Mouse (Mus musculus): Measurements from ENCODE around the gene Mettl6. TPM values are rescaled to one million over a fixed set of nuclear protein-coding genes. Genes with fewer than 3 reads are reported as not detected.

Mettl6 gene
- polyA plus RNA-seq, 1 experiment from 2014 or later = 23.7 TPM

DNA sequence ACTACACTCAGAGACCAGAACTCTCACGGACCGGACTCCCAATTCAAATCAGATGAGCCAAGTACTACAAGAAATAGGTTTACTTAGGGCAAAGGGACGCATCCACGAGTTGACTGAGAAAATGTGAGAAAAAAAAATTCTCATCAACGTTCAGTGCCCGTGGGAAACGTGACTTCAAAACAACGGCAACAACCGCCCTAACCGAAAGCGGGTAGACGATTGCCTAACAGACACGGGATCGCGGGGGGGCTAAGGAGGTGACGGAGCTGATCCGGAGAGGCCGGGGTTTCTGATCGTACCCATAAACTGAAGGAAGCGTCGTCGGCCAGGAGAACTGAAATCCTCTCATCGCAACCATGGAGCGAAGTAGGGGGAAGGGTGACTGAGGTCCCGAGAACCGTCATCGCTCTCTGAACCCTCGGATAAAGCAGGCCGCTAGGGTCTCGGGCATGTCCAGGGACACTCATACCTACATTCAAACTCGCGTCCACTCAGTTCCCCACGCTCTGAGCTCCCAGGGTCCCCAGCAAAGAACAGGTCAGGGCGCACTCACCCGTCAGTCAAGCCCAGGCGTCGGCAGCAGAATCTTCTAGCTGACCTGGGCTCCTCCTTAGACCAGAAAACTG lies 378 bp downstream of the Mettl6 start, which contains the start of gene Eaf1:
Eaf1 (plus strand) TSS at position 51 of the 626 bp plus-strand sequence.
- Histone ChIP-seq H3K9me3 (replicated peaks; ENCODE audit: control insufficient read depth, low read length) (no peaks in the 10 kb centered on the region), H3K4me1 (ENCODE audit: control insufficient read depth, low read depth, low read length) (peaks cover 32% of the 10 kb centered on the region), H3K27ac (ENCODE audit: low read length) (peak within 1 kb of the TSS; percentile 90), H3K36me3 (ENCODE audit: control insufficient read depth, insufficient read depth) (peaks cover 21% of the 10 kb centered on the region), H3K27me3 (ENCODE audit: control insufficient read depth, insufficient read depth, low read depth, low read length) (no peaks in the 10 kb centered on the region), H3K9ac (ENCODE audit: low read depth, low read length) (peak within 1 kb of the TSS; percentile 92), H3K4me3 (ENCODE audit: low read depth, low read length) (peak within 1 kb of the TSS; percentile 76), H3K4me2 (ENCODE audit: low read depth, low read length) (peak within 1 kb of the TSS; percentile 91)
- WGBS (ENCODE audit: insufficient replicate concordance) = under 1% methylated on average over 37 of the region's 37 CpGs
- ATAC-seq (ENCODE audit: low read depth) = peak; percentile 30

DNA sequence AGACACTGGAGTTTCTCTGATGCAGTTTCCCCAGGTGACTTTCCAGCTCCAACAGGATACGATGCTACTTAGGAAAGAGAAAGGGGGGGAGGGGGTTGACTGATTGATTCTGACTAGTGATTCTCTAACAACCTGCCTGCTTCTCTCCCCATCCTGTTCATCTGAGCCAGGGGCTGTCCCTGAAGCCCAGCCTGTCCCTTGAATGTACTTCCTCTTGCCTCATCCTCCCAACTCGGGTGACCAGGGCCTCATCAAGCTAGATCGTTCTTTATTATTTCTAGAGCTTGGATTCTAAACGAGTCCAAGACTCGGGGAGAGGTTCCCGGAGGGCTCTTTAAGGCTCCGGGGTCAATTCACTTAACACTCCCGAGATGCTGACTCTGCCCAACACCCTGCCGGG lies 939 bp downstream of the Mettl6 start:
- H3K4me3 ChIP-seq (ENCODE audit: low read depth, low read length) = peak overlapping the region; percentile 76
- ATAC-seq (ENCODE audit: low read depth) = no peak
- 17% methylated on average over 9 of the region's 9 CpGs for WGBS (ENCODE audit: insufficient replicate concordance)
- H3K4me2 ChIP-seq (ENCODE audit: low read depth, low read length) = peak overlapping the region; percentile 78
- H3K36me3 ChIP-seq (ENCODE audit: control insufficient read depth, insufficient read depth) = peaks cover 23% of the 10 kb centered on the region
- H3K27me3 ChIP-seq (ENCODE audit: control insufficient read depth, insufficient read depth, low read depth, low read length) = no peaks in the 10 kb centered on the region
- H3K9ac ChIP-seq (ENCODE audit: low read depth, low read length) = peak overlapping the region; percentile 92
- H3K27ac ChIP-seq (ENCODE audit: low read length) = peak overlapping the region; percentile 90; the same call in 1 of the 2 replicates
- H3K9me3 ChIP-seq (replicated peaks; ENCODE audit: control insufficient read depth, low read length) = no peaks in the 10 kb centered on the region
- H3K4me1 ChIP-seq (ENCODE audit: control insufficient read depth, low read depth, low read length) = peaks cover 32% of the 10 kb centered on the region

DNA sequence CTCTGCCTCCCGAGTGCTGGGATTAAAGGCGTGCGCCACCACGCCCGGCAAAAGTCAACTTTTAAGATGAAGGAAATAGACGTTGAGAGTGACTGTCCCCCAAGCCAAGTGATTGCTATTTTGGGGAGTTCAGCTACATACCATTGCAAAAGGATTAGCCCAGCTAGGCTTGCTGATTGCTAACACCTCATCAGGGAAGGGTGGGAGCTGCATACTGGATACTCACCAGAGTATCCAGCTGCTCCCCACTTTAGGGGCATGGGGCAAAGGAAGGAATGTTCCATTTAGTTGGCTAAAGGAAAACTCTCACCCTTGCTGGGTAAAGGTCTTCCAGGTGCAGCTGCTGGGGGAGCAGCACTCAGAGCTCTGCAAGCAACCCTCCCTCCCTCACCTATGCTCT lies 6.8 kb downstream of the Mettl6 start:
- ATAC-seq (ENCODE audit: low read depth) = no peak
- Histone ChIP-seq H3K27ac (ENCODE audit: low read length) (no peak overlapping the region), H3K27me3 (ENCODE audit: control insufficient read depth, insufficient read depth, low read depth, low read length) (no peaks in the 10 kb centered on the region), H3K9me3 (replicated peaks; ENCODE audit: control insufficient read depth, low read length) (no peaks in the 10 kb centered on the region), H3K4me3 (ENCODE audit: low read depth, low read length) (no peak overlapping the region), H3K36me3 (ENCODE audit: control insufficient read depth, insufficient read depth) (peaks cover 29% of the 10 kb centered on the region), H3K4me2 (ENCODE audit: low read depth, low read length) (no peak overlapping the region), H3K4me1 (ENCODE audit: control insufficient read depth, low read depth, low read length) (peaks cover under 1% of the 10 kb centered on the region), H3K9ac (ENCODE audit: low read depth, low read length) (no peak overlapping the region)
- WGBS (ENCODE audit: insufficient replicate concordance) = 93% methylated on average over 6 of the region's 6 CpGs

DNA sequence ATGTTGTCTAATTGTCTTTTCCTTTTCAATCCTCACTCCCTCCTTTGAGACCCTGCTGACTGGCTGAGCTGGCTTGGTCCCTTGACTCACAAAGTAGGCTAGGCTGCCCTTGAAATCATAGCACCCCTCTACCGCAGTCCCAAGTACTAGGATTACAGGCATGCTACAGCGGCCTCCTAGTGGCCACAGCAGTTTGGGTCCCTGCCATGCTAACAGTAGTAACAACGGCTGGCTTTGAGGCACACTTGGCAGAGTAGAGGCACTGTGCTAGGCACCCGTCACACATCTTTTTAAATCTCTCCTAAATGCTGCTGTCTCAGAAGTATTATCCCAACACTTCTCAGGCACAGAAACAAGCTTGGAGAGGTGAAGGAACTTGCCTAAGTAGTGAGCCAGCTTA lies 8.4 kb downstream of the Mettl6 start:
- no peaks in the 10 kb centered on the region for H3K4me1 ChIP-seq (ENCODE audit: control insufficient read depth, low read depth, low read length)
- no peak overlapping the region for H3K9ac ChIP-seq (ENCODE audit: low read depth, low read length)
- WGBS (ENCODE audit: insufficient replicate concordance) = 73% methylated on average over 4 of the region's 4 CpGs
- H3K9me3 ChIP-seq (replicated peaks; ENCODE audit: control insufficient read depth, low read length) = no peaks in the 10 kb centered on the region
- ATAC-seq (ENCODE audit: low read depth) = no peak
- no peaks in the 10 kb centered on the region for H3K27me3 ChIP-seq (ENCODE audit: control insufficient read depth, insufficient read depth, low read depth, low read length)
- H3K36me3 ChIP-seq (ENCODE audit: control insufficient read depth, insufficient read depth) = peaks cover 32% of the 10 kb centered on the region
- no peak overlapping the region for H3K4me2 ChIP-seq (ENCODE audit: low read depth, low read length)
- H3K4me3 ChIP-seq (ENCODE audit: low read depth, low read length) = no peak overlapping the region
- no peak overlapping the region for H3K27ac ChIP-seq (ENCODE audit: low read length)

DNA sequence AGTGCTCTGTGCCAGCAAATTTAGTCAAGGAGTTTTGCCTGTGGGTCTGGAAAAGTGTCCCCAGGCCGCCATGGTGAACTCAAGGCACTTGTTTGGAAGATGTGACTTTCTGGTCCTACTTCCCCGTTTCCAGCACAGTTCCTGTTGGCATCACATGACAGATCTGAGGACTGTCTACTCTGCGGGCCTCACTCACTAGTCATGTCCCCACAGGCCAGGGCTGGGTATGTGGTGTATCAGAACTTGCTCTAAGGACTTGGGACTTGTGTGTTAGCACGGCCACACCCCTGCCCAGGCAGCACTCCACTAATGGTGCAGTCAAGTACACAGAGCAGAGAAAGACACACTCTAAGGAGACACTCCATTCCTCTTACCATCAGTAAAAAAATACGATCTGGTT lies 12.4 kb downstream of the Mettl6 start:
- Histone ChIP-seq H3K4me2 (ENCODE audit: low read depth, low read length) (no peak overlapping the region), H3K9me3 (replicated peaks; ENCODE audit: control insufficient read depth, low read length) (no peaks in the 10 kb centered on the region), H3K27me3 (ENCODE audit: control insufficient read depth, insufficient read depth, low read depth, low read length) (no peaks in the 10 kb centered on the region), H3K27ac (ENCODE audit: low read length) (no peak overlapping the region), H3K9ac (ENCODE audit: low read depth, low read length) (no peak overlapping the region), H3K4me3 (ENCODE audit: low read depth, low read length) (no peak overlapping the region), H3K4me1 (ENCODE audit: control insufficient read depth, low read depth, low read length) (no peaks in the 10 kb centered on the region), H3K36me3 (ENCODE audit: control insufficient read depth, insufficient read depth) (peaks cover 43% of the 10 kb centered on the region)
- no peak for ATAC-seq (ENCODE audit: low read depth)
- 64% methylated on average over 5 of the region's 5 CpGs for WGBS (ENCODE audit: insufficient replicate concordance)

DNA sequence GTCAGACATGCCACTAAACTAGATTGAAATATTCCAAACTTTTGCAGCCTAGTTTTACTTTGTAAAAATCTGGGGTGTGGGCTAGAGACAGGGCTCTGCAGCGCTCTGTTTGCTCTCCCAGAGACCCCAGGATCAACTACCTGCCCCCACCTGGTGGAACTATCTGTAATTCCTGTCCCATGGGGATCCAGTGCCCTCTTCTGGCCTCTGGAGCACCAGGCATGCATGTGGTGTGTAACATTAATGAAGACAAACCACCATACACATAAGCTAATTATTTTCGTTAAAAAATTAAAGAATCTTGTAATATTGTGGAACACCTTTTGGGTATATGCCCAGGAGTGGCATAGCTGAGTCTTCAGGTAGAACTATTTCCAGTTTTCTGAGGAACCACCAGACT lies 21.5 kb downstream of the Mettl6 start:
- H3K27ac ChIP-seq (ENCODE audit: low read length) = no peak overlapping the region
- H3K36me3 ChIP-seq (ENCODE audit: control insufficient read depth, insufficient read depth) = no peaks in the 10 kb centered on the region
- no peaks in the 10 kb centered on the region for H3K4me1 ChIP-seq (ENCODE audit: control insufficient read depth, low read depth, low read length)
- no peak overlapping the region for H3K4me2 ChIP-seq (ENCODE audit: low read depth, low read length)
- no peak overlapping the region for H3K4me3 ChIP-seq (ENCODE audit: low read depth, low read length)
- no peaks in the 10 kb centered on the region for H3K27me3 ChIP-seq (ENCODE audit: control insufficient read depth, insufficient read depth, low read depth, low read length)
- no peak for ATAC-seq (ENCODE audit: low read depth)
- no peak overlapping the region for H3K9ac ChIP-seq (ENCODE audit: low read depth, low read length)
- WGBS (ENCODE audit: insufficient replicate concordance) = 74% methylated on average over 2 of the region's 2 CpGs
- H3K9me3 ChIP-seq (replicated peaks; ENCODE audit: control insufficient read depth, low read length) = no peaks in the 10 kb centered on the region

DNA sequence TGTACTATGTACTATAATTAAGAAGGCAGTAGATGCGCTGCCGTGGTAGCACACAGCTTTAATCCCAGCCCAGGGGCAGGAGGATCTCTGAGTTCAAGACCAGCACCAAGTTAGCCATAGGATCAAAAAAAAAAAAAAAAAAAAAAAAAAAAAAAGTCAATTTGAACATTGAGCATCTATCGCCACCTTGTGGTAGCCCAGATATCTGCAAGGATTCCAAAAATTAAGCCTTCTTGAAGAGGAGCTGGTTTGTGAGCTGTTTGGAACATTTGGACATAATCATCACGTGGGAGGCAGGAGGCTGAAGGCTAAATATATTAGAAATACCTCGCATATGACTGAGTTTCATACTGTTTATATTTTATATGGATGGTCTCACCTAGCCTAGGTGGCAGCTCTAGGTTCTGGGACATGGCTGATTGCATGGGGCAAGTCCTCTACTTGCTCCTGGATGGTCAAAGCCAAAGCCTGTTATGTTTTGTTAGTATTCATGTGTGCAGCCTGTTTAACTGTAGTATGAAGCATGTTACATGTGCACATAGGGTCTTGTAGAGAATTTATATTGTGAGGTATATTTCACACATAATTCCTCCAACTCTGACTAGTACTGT lies 22.3 kb downstream of the Mettl6 start:
- no peak for ATAC-seq (ENCODE audit: low read depth)
- H3K36me3 ChIP-seq (ENCODE audit: control insufficient read depth, insufficient read depth) = no peaks in the 10 kb centered on the region
- 1% methylated on average over 5 of the region's 5 CpGs for WGBS (ENCODE audit: insufficient replicate concordance)

DNA sequence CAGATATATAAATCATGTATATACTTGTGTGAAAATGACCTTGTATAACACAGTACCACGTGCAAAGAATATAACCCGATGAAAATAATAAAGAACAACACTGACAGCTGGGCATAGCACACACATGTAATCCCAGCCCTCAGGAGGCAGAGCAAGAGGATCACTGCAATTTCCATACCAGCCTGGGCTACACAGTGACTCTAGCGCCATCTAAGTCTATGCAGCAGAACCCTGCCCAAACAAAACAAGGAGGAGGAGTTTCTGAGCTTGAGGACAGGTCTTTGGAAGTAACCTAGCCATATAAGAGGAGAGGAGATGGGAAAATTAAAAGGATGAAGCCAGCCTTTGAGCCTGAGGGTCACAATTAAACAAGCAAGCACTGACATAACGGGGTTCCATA lies 25.1 kb downstream of the Mettl6 start:
- 44% methylated on average over 4 of the region's 4 CpGs for WGBS (ENCODE audit: insufficient replicate concordance)

More for the DNA sequence above, 22.3 kb downstream of the Mettl6 start:
- H3K4me3 ChIP-seq (ENCODE audit: low read depth, low read length) = no peak overlapping the region
- no peaks in the 10 kb centered on the region for H3K4me1 ChIP-seq (ENCODE audit: control insufficient read depth, low read depth, low read length)
- H3K27me3 ChIP-seq (ENCODE audit: control insufficient read depth, insufficient read depth, low read depth, low read length) = no peaks in the 10 kb centered on the region
- no peaks in the 10 kb centered on the region for H3K9me3 ChIP-seq (replicated peaks; ENCODE audit: control insufficient read depth, low read length)
- no peak overlapping the region for H3K9ac ChIP-seq (ENCODE audit: low read depth, low read length)
- H3K4me2 ChIP-seq (ENCODE audit: low read depth, low read length) = no peak overlapping the region
- no peak overlapping the region for H3K27ac ChIP-seq (ENCODE audit: low read length)

DNA sequence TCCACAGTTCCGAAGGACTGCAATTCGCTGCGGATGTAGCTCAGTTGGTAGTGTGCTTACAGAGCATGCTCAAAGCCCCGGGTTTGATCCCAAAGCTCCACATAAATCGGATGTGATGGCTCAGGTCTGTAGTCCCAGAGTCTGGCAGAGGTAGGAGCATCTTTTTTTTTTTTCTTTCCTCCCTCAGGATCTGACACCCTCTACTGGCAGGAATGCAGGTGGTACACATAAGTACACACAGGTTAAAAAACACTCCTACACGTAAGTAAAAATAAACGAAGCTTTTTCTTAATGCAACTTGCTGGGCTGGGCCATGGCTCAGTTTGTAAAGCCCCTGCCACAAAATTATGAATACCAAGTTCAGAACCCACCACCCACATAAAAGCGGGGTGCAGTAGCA lies 30.7 kb downstream of the Mettl6 start:
- WGBS (ENCODE audit: insufficient replicate concordance) = 57% methylated on average over 8 of the region's 8 CpGs
- Histone ChIP-seq H3K36me3 (ENCODE audit: control insufficient read depth, insufficient read depth) (no peaks in the 10 kb centered on the region), H3K4me1 (ENCODE audit: control insufficient read depth, low read depth, low read length) (no peaks in the 10 kb centered on the region), H3K4me3 (ENCODE audit: low read depth, low read length) (no peak overlapping the region), H3K27me3 (ENCODE audit: control insufficient read depth, insufficient read depth, low read depth, low read length) (no peaks in the 10 kb centered on the region), H3K4me2 (ENCODE audit: low read depth, low read length) (no peak overlapping the region), H3K9me3 (replicated peaks; ENCODE audit: control insufficient read depth, low read length) (no peaks in the 10 kb centered on the region), H3K27ac (ENCODE audit: low read length) (no peak overlapping the region), H3K9ac (ENCODE audit: low read depth, low read length) (no peak overlapping the region)
- no peak for ATAC-seq (ENCODE audit: low read depth)

More for the DNA sequence above, 25.1 kb downstream of the Mettl6 start:
- ATAC-seq (ENCODE audit: low read depth) = no peak
- Histone ChIP-seq H3K4me1 (ENCODE audit: control insufficient read depth, low read depth, low read length) (no peaks in the 10 kb centered on the region), H3K9ac (ENCODE audit: low read depth, low read length) (no peak overlapping the region), H3K4me3 (ENCODE audit: low read depth, low read length) (no peak overlapping the region), H3K27ac (ENCODE audit: low read length) (no peak overlapping the region), H3K4me2 (ENCODE audit: low read depth, low read length) (no peak overlapping the region), H3K9me3 (replicated peaks; ENCODE audit: control insufficient read depth, low read length) (no peaks in the 10 kb centered on the region), H3K36me3 (ENCODE audit: control insufficient read depth, insufficient read depth) (no peaks in the 10 kb centered on the region), H3K27me3 (ENCODE audit: control insufficient read depth, insufficient read depth, low read depth, low read length) (no peaks in the 10 kb centered on the region)

Measured in liver, embryonic 16.5 days (tissue).